Mouse (Mus musculus) cerebellum, adult 2 months (tissue): ENCODE measurements around the gene Ccdc155.

ENCODE experiments used
- CTCF ChIP-seq: fragments of 200-500 bp; IDR thresholded peaks from 2 replicates; pipeline ENCODE4 v1.5.1; 2011; ENCODE audit warnings: low read depth, mild to moderate bottlenecking, control low read depth, low read length, moderate library complexity, borderline replicate concordance; ENCODE audit not compliant: insufficient read depth
- POLR2A ChIP-seq: fragments of 200-500 bp; IDR thresholded peaks from 2 replicates; pipeline ENCODE4 v1.6.1; 2011; ENCODE audit warnings: low read length, control low read depth, borderline replicate concordance; ENCODE audit not compliant: insufficient read depth

GRCm38 (mm10) chr7:45155590-45155989, 49.1 kb downstream of the Ccdc155 start:
- TF ChIP-seq POLR2A = no peak
- TF ChIP-seq CTCF = no peak
